Mouse (Mus musculus): ENCODE data around the gene Gm11492. TPM values are rescaled to one million over a fixed set of nuclear protein-coding genes. Genes with fewer than 3 reads are reported as not detected.

The Gm11492 gene
- polyA plus RNA-seq, 1 experiment from 2014 or later = not detected

DNA sequence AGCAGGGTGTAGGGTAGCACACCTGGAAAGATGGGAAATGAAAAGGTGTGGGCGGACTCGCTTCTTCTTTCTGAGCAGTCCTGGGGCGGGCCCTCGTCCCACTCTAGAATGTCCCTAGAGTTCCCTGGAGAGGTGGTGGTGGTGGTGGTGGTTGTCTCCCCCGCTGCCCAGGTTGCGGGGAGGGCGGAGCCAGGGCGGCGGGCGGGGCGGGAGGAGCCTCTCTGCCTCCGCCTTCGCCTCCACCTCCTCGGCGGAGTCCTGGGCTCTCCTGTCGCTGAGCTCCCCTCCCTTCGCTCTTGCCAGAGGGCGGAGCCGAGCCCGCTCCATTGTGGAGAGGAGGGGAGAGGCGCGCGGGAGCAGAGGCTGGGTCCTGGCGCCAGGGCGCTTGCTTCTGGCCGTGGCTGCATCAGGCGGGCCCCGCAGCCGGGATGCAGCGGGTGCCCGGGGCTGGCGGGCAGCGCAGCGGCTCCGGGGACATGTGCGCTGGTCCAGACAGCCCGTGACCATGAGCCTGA is 28.9 kb downstream of the Gm11492 start:
- peaks cover 58% of the 10 kb centered on the region for H3K36me3 ChIP-seq (replicated peaks)
- H3K27ac ChIP-seq (replicated peaks) = peak overlapping the region; percentile 93
- H3K4me3 ChIP-seq = peak overlapping the region; percentile 75
- H3K27me3 ChIP-seq (replicated peaks; ENCODE audit: low read depth, poor library complexity, severe bottlenecking) = no peaks in the 10 kb centered on the region
- no peaks in the 10 kb centered on the region for H3K9me3 ChIP-seq
- peaks cover 60% of the 10 kb centered on the region for H3K4me1 ChIP-seq
- peak; percentile 93 for DNase-seq (ENCODE audit: low spot score)
- WGBS = under 1% methylated on average over 37 of the region's 37 CpGs

DNA sequence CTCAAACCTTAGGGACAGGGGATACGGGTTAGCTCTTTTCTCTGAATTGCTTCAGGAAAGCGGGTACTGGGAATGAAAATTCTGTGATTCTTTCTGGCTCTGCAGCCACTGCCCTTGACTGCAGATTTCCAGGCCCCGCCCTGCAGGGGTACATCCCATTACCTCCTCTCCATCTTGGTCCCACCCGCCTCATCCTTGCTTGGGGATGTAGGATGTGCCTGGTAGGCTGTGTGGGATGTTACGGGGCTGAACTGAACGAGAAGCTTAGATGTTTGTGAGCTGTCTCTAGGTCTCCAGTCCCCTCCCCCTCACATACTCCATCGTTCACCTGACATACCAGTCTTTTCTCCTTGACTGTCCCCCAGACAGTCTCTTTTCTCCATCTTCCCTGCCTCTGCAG is 29.5 kb downstream of the Gm11492 start:
- no peaks in the 10 kb centered on the region for H3K9me3 ChIP-seq
- H3K27me3 ChIP-seq (replicated peaks; ENCODE audit: low read depth, poor library complexity, severe bottlenecking) = no peaks in the 10 kb centered on the region
- peak overlapping the region; percentile 75 for H3K4me3 ChIP-seq
- peaks cover 64% of the 10 kb centered on the region for H3K36me3 ChIP-seq (replicated peaks)
- peak overlapping the region; percentile 93 for H3K27ac ChIP-seq (replicated peaks)
- peaks cover 54% of the 10 kb centered on the region for H3K4me1 ChIP-seq
- WGBS = 11% methylated on average over 7 of the region's 7 CpGs
- DNase-seq (ENCODE audit: low spot score) = no peak

DNA sequence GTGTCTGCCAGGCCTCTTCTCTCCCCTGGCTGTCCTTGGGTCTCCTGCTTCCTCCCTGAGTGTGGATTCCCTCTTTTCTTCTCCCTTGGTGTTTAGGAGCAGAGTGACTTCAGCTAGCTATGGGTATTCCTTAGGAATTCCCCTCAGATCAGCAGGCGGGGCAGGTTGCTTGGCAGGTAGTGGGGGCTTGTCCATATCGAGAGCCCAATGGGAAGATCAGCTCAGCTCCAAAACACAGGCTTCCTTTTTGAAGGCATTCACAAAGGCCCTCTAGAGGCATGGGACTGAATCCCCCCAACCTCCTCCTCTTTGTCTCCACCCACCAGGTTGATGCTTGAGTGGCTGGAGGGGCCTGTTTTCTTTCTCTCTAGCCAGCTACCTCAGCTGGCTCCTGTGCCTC is 30.0 kb downstream of the Gm11492 start:
- Histone ChIP-seq H3K9me3 (no peaks in the 10 kb centered on the region), H3K36me3 (replicated peaks) (peaks cover 69% of the 10 kb centered on the region), H3K27ac (replicated peaks) (peak overlapping the region; percentile 93), H3K4me3 (peak overlapping the region; percentile 75), H3K4me1 (peaks cover 54% of the 10 kb centered on the region), H3K27me3 (replicated peaks; ENCODE audit: low read depth, poor library complexity, severe bottlenecking) (no peaks in the 10 kb centered on the region)
- DNase-seq (ENCODE audit: low spot score) = no peak
- 52% methylated on average over 2 of the region's 2 CpGs for WGBS

DNA sequence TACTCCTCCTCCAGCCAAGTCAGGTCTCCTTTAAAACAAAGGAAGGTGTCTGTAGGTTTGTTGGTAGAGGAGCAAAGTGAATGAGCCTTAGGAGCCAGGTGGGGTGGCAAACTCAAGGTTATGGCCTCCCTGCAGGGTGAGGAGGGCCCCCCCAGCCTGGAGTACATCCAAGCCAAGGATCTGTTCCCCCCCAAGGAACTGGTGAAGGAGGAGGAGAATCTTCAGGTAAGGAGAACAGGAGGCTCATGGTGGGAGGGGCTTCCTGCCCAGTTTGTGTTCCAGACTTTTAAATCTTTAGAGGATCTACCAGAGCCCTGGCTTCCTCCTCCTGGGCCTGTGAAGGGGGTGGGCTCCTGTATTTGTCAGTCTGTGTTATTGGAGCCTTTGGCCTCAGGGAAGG is 30.6 kb downstream of the Gm11492 start:
- Histone ChIP-seq H3K4me3 (peak overlapping the region; percentile 75), H3K4me1 (peaks cover 54% of the 10 kb centered on the region), H3K9me3 (no peaks in the 10 kb centered on the region), H3K27ac (replicated peaks) (peak overlapping the region; percentile 93), H3K36me3 (replicated peaks) (peaks cover 75% of the 10 kb centered on the region), H3K27me3 (replicated peaks; ENCODE audit: low read depth, poor library complexity, severe bottlenecking) (no peaks in the 10 kb centered on the region)
- no peak for DNase-seq (ENCODE audit: low spot score)

DNA sequence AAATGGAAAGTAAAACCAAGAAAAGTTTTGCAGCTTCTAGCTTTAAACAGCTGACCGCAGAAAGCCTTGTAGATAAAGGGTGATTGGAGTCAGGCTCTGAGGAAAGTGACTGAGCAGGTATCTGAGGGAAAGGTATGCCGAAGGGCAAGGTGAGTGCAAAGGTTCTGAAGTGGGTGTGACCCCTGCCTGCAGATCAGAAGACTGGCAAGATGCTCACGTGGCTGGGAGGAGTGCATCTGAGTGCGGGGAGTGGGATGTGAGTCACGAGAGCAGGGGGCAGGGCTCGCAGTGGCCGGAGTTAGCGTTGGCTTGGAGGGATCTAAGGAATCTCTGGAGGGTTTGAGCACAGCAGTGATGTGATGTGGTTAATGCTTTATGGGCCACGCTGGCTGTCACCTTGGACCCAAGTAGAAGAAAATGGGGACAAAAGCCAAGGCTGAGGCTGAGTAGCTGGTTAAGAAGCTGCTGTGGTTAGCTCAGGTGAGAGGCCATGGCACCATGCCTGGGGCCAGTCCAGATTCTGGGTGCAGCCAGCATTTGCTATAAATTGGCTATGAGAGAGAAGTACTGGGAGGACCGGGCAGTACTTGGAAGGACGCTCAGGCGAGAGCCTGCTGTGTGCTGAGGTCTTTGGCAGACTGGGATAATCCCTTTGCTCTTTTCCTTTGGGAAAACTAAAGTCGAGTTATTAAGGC is 33.1 kb downstream of the Gm11492 start:
- no peak overlapping the region for H3K4me3 ChIP-seq
- peaks cover 29% of the 10 kb centered on the region for H3K4me1 ChIP-seq
- DNase-seq (ENCODE audit: low spot score) = no peak
- peaks cover 86% of the 10 kb centered on the region for H3K36me3 ChIP-seq (replicated peaks)
- no peak overlapping the region for H3K27ac ChIP-seq (replicated peaks)
- 91% methylated on average over 13 of the region's 13 CpGs for WGBS
- H3K9me3 ChIP-seq = no peaks in the 10 kb centered on the region
- no peaks in the 10 kb centered on the region for H3K27me3 ChIP-seq (replicated peaks; ENCODE audit: low read depth, poor library complexity, severe bottlenecking)

DNA sequence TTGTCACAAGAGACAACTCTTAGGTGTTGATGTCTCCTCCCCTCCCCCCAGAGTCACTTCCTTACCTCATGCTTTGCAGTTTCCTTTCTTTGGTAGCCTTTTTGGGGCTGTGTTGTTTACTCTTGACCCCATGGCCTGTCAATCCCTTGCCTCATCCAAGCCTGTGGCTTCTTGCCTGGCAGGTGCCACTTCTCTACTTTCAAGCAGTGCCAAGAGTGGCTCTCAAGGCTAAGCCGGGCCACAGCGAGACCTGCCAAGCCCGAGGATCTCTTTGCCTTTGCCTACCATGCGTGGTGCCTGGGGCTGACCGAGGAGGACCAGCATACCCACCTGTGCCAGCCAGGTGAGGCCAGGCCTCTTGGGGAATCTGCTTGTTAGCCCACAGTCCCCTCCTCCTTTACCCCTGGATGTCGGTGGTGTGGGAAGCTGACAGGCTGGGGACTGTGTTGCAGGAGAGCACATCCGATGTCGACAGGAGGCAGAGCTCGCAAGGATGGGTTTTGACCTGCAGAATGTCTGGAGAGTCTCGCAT is 33.9 kb downstream of the Gm11492 start:
- 94% methylated on average over 10 of the region's 10 CpGs for WGBS
- Histone ChIP-seq H3K27ac (replicated peaks) (no peak overlapping the region), H3K9me3 (no peaks in the 10 kb centered on the region), H3K4me3 (no peak overlapping the region), H3K27me3 (replicated peaks; ENCODE audit: low read depth, poor library complexity, severe bottlenecking) (no peaks in the 10 kb centered on the region), H3K36me3 (replicated peaks) (peaks cover 91% of the 10 kb centered on the region), H3K4me1 (peaks cover 21% of the 10 kb centered on the region)
- no peak for DNase-seq (ENCODE audit: low spot score)

DNA sequence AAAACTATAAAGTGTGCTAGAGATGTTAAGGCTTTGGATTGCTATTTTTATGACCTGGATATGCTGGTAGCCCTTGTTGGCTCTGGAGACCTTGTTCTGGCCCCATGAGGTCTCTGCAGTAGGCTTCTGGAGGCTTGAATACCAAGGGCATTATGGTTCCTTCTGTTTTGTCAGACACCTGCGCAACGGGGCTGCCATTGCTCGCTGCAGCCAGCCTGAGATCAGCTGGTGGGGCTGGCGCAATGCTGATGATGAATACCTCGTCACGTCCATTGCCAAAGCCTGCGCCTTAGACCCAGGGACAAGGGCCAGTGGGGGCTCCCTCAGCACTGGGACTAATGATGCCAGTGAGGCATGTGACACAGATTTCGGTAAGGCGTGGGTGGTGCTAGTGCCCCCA is 35.8 kb downstream of the Gm11492 start:
- Histone ChIP-seq H3K4me3 (no peak overlapping the region), H3K9me3 (no peaks in the 10 kb centered on the region), H3K36me3 (replicated peaks) (peaks cover 100% of the 10 kb centered on the region), H3K27ac (replicated peaks) (no peak overlapping the region), H3K4me1 (peaks cover 2% of the 10 kb centered on the region; the same call in 1 of the 2 replicates), H3K27me3 (replicated peaks; ENCODE audit: low read depth, poor library complexity, severe bottlenecking) (no peaks in the 10 kb centered on the region)
- 96% methylated on average over 9 of the region's 9 CpGs for WGBS
- DNase-seq (ENCODE audit: low spot score) = no peak

DNA sequence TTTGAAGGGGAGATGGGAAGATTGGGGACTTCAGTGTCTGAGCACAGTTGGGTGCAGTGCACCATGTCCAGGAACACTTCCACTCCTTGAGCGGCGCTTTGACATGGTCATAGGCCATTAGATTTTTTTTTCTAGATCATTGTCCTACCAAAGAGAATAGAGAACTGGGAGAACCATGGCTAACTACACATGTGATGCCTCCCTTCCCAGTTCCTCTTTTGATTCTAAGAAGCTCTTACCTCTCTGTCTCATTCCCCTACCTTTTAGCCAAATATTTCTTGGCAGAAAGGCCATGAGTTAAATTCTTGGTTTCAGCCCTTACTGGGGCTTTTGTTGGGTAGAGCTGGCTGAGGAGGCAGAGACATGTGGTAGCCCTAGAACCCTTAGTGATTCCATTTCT is 37.1 kb downstream of the Gm11492 start:
- Histone ChIP-seq H3K9me3 (no peaks in the 10 kb centered on the region), H3K36me3 (replicated peaks) (peaks cover 100% of the 10 kb centered on the region), H3K27me3 (replicated peaks; ENCODE audit: low read depth, poor library complexity, severe bottlenecking) (no peaks in the 10 kb centered on the region), H3K4me1 (no peaks in the 10 kb centered on the region), H3K27ac (replicated peaks) (no peak overlapping the region), H3K4me3 (no peak overlapping the region)
- WGBS = 93% methylated on average over 2 of the region's 2 CpGs
- no peak for DNase-seq (ENCODE audit: low spot score)

DNA sequence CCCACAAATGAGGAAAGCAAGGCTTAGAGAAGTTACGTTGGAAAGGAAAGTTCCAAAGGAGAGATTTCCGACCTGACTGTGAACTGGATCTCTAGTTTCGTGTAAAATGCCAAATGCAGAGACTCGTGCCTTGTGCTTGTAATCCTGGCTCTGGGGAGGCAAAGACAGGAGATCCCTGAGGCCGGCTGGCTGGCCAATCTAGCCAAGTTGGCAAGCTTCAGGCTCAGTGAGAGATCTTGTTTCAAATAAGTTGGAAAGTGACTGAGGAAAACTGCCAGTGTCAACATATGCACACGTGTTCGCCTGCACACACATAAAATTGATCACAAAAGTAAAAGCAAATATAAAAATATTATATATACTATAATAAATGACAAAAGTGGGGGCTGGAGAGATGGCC is 42.8 kb downstream of the Gm11492 start:
- Histone ChIP-seq H3K4me3 (no peak overlapping the region), H3K36me3 (replicated peaks) (peaks cover 100% of the 10 kb centered on the region), H3K4me1 (no peaks in the 10 kb centered on the region), H3K9me3 (no peaks in the 10 kb centered on the region), H3K27ac (replicated peaks) (no peak overlapping the region), H3K27me3 (replicated peaks; ENCODE audit: low read depth, poor library complexity, severe bottlenecking) (no peaks in the 10 kb centered on the region)
- WGBS = 91% methylated on average over 7 of the region's 7 CpGs
- DNase-seq (ENCODE audit: low spot score) = no peak

DNA sequence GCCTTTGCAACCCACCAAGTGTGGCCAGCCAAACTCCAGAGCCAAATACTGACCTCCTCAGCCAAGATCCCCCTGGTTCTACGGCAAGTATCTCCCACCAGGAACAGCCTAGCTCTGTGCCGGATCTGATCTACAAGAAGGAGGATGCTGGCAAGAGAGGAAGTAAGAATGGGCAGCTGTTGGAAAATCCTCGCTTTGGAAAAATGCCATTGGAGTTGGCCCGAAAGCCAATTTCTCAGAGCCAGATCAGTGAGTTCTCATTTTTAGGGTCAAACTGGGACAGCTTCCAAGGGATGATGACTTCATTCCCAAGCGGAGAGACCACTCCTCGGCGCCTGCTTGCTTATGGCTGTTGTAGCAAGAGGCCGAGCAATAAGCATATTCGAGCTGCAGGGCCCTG is 45.1 kb downstream of the Gm11492 start:
- Histone ChIP-seq H3K4me1 (no peaks in the 10 kb centered on the region), H3K27ac (replicated peaks) (no peak overlapping the region), H3K4me3 (no peak overlapping the region), H3K36me3 (replicated peaks) (peaks cover 100% of the 10 kb centered on the region), H3K9me3 (no peaks in the 10 kb centered on the region), H3K27me3 (replicated peaks; ENCODE audit: low read depth, poor library complexity, severe bottlenecking) (no peaks in the 10 kb centered on the region)
- DNase-seq (ENCODE audit: low spot score) = no peak
- WGBS = 95% methylated on average over 9 of the region's 9 CpGs

DNA sequence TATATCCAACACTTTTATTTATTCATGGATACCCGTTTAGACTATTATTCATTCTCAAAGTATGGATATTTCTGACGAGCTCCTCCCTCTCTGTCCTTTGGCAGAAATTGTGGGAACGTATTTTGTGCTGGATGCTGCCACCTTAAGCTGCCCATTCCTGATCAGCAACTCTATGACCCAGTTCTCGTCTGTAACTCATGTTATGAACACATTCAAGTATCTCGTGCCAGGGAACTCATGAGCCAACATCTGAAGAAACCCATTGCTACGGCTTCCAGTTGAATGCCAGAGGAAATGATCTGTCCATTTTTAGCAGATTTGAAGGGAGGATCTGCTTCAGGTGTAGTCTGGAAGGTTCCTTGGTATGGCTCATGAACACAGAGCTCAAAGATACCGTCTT is 47.5 kb downstream of the Gm11492 start:
- peaks cover 11% of the 10 kb centered on the region for H3K9me3 ChIP-seq
- H3K4me1 ChIP-seq = no peaks in the 10 kb centered on the region
- H3K27me3 ChIP-seq (replicated peaks; ENCODE audit: low read depth, poor library complexity, severe bottlenecking) = no peaks in the 10 kb centered on the region
- WGBS = 89% methylated on average over 7 of the region's 7 CpGs
- no peak overlapping the region for H3K4me3 ChIP-seq
- H3K27ac ChIP-seq (replicated peaks) = no peak overlapping the region
- peaks cover 100% of the 10 kb centered on the region for H3K36me3 ChIP-seq (replicated peaks)
- DNase-seq (ENCODE audit: low spot score) = no peak

DNA sequence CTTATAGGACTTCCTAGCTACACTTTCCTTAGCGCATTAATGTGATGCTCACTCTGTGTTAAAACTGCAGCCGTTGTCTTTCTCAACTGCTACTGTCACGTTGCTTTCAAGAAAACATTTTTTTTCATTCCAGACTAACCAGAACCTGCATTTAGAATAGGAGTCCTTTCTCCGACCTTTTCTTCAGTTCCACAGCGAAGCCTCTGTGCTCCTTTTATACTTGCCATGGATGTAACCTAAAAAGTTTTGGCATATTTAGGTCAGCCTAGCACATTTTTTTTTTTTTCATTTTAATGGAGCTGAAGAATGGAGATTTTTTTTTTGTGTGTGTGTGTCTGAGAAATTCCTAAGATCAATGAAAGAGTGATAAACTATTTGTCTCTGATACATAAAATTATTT is 49.1 kb downstream of the Gm11492 start:
- H3K9me3 ChIP-seq = peaks cover 11% of the 10 kb centered on the region
- H3K27ac ChIP-seq (replicated peaks) = no peak overlapping the region
- H3K36me3 ChIP-seq (replicated peaks) = peaks cover 98% of the 10 kb centered on the region
- H3K4me1 ChIP-seq = no peaks in the 10 kb centered on the region
- 94% methylated on average over 5 of the region's 5 CpGs for WGBS
- DNase-seq (ENCODE audit: low spot score) = no peak
- no peaks in the 10 kb centered on the region for H3K27me3 ChIP-seq (replicated peaks; ENCODE audit: low read depth, poor library complexity, severe bottlenecking)
- no peak overlapping the region for H3K4me3 ChIP-seq

DNA sequence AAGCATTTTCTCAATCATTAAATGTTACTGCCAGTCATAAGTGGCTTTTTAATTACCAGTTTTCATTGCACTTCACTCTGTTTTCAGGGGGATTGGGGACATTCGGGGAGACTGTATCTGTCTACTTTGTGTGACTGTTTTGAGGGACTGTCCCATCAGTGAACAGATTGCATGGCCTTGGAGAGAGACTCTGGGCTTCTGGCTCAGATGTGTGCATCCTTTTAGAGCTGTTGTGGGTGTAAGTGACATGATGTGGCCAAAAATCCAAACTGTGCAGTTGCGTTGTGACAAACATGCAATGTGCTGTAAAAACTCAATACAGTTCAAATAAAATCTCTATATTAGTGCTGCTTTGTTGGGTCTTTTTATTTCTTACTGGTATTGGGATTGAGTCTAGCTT is 49.5 kb downstream of the Gm11492 start:
- 99% methylated on average over 2 of the region's 2 CpGs for WGBS
- H3K36me3 ChIP-seq (replicated peaks) = peaks cover 98% of the 10 kb centered on the region
- no peak for DNase-seq (ENCODE audit: low spot score)
- H3K27ac ChIP-seq (replicated peaks) = no peak overlapping the region
- no peaks in the 10 kb centered on the region for H3K27me3 ChIP-seq (replicated peaks; ENCODE audit: low read depth, poor library complexity, severe bottlenecking)
- H3K4me1 ChIP-seq = no peaks in the 10 kb centered on the region
- H3K4me3 ChIP-seq = no peak overlapping the region
- peaks cover 11% of the 10 kb centered on the region for H3K9me3 ChIP-seq
